Mouse (Mus musculus) ovary, postnatal 14 days (tissue): ENCODE results near the gene Gper1.

ENCODE experiments used
- DNase-seq: peaks from one replicate; pipeline ENCODE4 v3.0.0; 2022; ENCODE audit warnings: low spot score

Gene Gper1

GRCm38 (mm10) chr5:139445258-139445657, 22.3 kb downstream of the Gper1 start:
- no peak for DNase-seq

GRCm38 (mm10) chr5:139448025-139448424, 25.1 kb downstream of the Gper1 start:
- DNase-seq = no peak

- no peak for DNase-seq
Observed at GRCm38 (mm10) chr5:139449161-139449791, 26.3 kb downstream of the Gper1 start.

GRCm38 (mm10) chr5:139449926-139450325, 27.0 kb downstream of the Gper1 start:
- DNase-seq = no peak

GRCm38 (mm10) chr5:139453031-139453430, 30.1 kb downstream of the Gper1 start:
- no peak for DNase-seq

GRCm38 (mm10) chr5:139455166-139455565, 32.2 kb downstream of the Gper1 start:
- DNase-seq = no peak

GRCm38 (mm10) chr5:139457241-139457640, 34.3 kb downstream of the Gper1 start:
- no peak for DNase-seq

- no peak for DNase-seq
Observed at GRCm38 (mm10) chr5:139459938-139460337, 37.0 kb downstream of the Gper1 start.

GRCm38 (mm10) chr5:139460384-139461067, 37.6 kb downstream of the Gper1 start, which contains the start of gene 3110082I17Rik:
TSS of gene 3110082I17Rik (minus strand) at chr5:139460527.
- peak; percentile 99 for DNase-seq

- DNase-seq = no peak
Observed at GRCm38 (mm10) chr5:139464874-139465273, 41.9 kb downstream of the Gper1 start.

GRCm38 (mm10) chr5:139466373-139466772, 43.4 kb downstream of the Gper1 start:
- no peak for DNase-seq

GRCm38 (mm10) chr5:139466801-139467200, 43.9 kb downstream of the Gper1 start:
- no peak for DNase-seq

GRCm38 (mm10) chr5:139467998-139468397, 45.0 kb downstream of the Gper1 start:
- DNase-seq = peak; percentile 21

- no peak for DNase-seq
Observed at GRCm38 (mm10) chr5:139474741-139475140, 51.8 kb downstream of the Gper1 start.
